Mouse (Mus musculus): Measurements from ENCODE around the gene Mbtps1.

Mbtps1 gene

DNA sequence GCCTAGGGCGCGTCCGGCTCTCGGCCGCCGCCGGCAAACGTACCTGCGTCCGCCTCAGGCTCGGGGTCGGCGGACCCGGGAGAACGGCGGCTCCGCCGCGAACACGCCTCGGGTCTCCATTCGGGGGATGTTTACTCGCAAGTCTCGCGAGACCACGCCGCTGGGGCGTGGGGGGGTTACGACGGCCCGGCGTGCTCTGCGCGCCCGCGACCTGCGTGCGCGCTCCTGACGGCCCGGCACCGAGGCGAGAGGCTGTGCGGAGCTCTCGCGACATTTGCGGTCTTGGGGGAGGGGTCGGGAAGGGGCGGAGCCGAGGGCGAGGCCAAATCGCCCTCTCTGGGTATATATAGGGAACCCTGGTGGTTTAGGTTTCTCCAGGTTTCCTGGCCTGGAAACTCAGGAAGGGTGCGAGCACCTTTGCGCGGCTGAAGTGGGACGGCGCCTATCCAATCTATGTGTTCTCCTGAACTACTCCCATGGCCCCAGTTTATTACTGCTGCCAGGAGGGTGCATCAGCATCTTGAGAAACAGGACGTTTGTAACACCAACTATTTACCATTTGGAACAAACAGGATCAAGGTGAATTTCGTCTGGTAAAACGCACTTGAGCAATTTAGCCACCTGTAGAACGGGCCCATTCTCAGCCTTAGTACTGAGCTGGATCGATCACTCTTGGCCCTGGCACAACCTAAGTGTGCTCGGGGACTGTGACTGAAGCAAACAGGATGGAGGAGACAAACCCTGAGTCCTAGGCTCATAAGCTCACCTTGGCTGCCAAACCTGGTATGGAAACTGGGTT lies at the start of gene Mbtps1:
Gene Mbtps1 (minus strand): TSS at position 133 of the 799 bp plus-strand sequence.
- DNase-seq (ENCODE audit: low read depth, low spot score): peak; percentile 100

DNA sequence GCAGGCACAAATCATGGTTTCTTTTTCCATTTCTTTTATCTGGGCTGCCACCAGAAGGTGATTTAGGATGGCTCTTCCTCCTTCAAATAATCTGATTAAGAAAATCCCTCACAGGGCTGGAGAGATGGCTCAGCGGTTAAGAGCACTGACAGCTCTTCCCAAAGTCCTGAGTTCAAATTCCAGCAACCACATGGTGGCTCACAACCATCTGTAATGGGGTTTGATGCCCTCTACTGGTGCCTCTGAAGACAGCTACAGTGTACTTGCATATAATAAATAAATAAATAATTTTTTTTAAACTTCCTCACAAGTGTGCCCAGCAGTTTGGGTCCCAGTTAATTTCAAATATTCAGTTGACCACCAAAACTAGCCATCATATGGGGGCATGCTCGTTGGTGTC lies 47.7 kb upstream of the Mbtps1 start:
- no peak for DNase-seq (ENCODE audit: low read depth, low spot score)

DNA sequence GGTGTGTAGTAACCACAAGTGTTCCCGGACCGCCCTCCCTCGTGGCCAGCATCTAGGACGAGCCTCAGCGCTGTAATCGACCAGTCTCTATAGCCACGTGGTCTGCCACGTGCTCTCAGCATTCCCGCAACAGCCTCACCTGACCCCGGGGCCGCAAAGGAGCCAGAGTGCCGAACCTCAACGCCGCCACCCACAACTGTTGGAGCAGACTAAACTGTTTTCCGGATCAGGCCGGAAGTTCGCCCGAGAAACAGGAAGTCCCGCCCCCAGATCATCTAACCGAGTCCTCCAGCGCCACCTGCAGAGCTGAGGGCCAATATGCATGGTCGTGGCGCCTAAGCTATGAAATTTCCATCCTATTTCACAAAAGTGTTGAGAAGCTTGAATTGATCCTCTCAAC lies 46.5 kb upstream of the Mbtps1 start, which contains the start of gene Taf1c:
Gene Taf1c (minus strand): TSS at position 227 of the 400 bp plus-strand sequence.
- DNase-seq (ENCODE audit: low read depth, low spot score): peak; percentile 90

DNA sequence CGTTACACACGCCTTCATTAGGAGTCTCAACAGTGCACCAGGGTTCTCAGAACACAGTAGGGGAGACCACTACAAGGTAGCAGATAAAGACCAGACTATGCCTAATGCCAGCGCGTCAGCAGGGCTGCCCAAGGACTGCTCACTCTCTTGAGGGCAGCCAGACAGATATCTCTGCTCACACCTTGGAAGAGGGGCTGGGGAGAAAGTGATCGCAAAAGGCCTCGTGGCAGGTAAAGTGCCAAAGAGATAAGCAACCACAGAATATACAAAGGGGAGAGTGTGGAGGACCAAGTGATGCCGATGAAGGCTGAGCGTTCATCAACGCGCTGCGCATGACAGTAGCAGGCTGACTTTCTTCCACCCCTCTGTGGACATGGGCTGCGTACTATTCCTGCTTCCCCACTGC lies 45.9 kb upstream of the Mbtps1 start:
- DNase-seq (ENCODE audit: low read depth, low spot score): no peak

DNA sequence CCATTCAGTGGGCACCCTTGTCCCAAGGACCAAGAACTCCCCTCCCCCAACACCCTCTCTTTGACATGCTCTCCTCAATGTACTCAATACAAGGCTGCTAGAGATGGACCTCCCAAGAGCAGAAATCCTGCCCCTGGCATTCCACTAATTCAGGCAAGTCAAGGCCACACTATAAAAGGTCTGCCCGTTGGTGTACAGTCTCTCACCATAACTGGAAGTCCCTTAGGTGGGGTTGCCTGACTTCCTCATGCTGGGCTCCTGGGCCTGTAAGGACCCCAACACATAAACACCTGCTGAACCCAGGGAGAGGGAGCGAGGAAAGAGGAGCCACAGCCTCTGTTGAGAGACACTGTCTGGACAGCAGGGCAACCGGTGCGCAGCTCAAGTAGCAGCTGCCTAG lies 45.2 kb upstream of the Mbtps1 start:
- DNase-seq (ENCODE audit: low read depth, low spot score): no peak

DNA sequence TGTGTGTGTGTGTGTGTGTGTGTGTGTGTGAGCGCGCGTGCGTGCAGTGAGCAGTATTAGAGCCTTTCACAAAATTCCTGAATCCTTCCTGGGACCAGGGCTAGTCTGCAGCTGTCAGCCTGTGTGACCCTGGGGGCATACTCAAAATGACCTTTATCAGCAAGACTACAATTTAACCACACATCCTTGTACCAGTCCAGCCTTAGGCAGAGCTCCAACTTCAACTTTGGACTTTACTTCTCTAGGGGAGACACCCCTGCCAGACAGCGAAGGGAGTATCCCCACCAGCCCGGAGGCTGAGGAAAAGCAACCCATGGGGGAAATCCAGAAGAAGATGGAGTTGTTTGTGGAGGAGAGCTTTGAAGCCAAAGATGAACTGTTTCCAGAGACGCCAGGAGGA lies 32.9 kb upstream of the Mbtps1 start:
- no peak for DNase-seq (ENCODE audit: low read depth, low spot score)

DNA sequence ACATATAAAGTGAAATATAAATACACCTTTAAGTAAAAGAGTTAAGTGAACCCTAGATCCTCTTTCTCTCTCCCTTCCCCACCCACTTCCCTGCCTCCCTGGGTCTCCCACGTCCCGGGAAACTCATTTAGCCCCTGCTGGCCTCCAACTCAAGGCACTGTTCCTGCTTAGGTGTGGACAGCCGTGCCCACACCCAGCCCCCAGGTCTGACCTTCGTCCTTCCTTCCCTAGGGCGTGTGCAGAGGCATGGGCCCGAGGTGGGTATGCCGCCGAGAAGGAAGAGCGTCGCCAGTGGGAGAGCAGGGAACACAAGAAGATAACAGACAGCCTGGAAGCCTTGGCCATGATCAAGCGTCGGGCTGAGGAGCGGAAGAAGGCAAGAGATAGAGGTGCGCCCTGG lies 31.8 kb upstream of the Mbtps1 start:
- no peak for DNase-seq (ENCODE audit: low read depth, low spot score)

DNA sequence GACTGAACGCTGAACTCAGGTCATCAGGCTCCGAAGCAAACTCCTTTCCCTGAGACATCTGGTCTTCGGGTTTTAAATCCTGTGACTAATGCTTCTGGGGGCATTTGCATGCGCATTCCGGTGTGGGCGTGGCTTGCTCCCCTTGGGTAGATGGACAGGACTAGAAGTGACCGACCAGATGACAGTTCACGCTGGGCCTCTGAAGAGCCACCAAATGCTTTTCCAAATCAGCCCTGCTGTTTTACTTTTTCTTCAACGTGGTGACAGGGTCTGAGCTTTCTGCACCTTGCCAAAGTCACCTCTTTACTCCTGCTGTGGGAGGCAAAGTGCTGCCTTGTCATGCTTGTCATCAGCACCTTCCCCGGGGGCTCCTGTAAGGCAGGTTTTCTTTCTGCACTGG lies 30.3 kb upstream of the Mbtps1 start:
- no peak for DNase-seq (ENCODE audit: low read depth, low spot score)

DNA sequence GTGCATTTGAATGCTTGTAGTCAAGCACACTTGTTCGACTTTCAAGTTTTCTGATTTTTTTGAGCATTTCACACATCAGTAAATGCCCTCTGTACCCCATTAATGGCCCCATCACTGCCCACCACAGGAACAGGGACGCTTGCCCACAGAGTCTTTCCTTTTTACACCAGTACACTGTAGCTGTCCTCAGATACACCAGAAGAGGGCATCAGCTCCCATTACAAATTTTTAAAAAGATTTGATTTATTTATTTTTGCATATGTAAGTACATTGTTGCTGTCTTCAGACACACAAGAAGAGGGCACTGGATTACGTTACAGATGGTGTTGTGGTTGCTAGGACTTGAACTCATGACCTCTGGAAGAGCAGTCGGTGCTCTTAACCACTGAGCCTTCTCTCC lies 29.8 kb upstream of the Mbtps1 start:
- DNase-seq (ENCODE audit: low read depth, low spot score): no peak

DNA sequence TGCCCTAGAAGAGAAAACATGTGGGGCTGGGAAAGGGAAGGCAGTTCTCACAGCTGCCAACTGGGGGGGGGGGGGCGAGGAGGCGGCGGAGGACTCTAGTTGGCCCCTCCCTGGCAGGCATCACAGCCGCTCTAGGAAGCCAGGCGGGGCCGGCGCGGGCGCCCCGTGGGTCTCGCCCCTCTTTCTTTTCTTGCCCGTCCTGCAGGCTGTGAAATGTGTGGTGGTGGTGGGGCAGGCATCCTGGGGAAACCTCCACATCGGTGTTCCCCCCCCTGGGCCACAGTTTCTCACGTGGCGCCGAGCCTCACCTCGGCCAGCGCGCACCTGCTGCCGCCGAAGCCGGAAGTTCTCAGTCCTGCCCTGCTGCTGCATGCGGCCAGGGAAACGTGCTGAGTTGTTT lies 27.4 kb upstream of the Mbtps1 start:
- no peak for DNase-seq (ENCODE audit: low read depth, low spot score)

DNA sequence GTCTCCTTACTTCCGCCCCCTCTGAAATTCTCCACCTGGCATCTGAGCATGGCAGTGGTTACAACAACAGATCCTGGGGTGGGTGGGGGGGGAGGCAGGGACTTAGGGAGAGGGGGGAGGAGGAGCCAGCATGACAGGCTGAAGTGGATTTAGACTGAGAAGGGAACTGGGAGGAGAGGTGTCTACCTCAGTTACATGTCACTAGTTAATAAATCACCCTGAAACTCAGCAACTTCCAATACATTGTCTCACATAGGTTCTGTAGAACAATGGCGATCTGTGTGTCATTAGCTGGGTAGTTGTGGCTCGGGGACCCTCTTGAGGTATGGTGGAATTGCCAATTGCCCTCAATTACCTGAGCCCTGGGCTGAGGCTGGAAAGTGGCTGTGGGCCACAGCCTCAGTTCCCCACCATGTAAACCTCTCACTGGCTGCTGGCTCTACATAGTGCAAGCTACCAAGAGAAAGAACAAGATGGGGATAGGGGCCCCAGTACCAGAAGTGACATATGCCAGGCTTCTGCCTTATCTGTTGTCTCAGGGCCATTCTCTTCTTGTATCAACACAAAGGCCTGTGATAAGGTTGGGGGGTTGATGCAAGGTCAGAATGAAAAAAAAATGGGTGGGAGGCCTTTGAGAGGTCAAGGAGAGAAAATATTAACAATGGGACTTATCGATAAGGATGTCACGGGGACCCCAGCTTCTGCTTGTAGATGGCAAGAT lies 22.1 kb upstream of the Mbtps1 start:
- DNase-seq (ENCODE audit: low read depth, low spot score): no peak

DNA sequence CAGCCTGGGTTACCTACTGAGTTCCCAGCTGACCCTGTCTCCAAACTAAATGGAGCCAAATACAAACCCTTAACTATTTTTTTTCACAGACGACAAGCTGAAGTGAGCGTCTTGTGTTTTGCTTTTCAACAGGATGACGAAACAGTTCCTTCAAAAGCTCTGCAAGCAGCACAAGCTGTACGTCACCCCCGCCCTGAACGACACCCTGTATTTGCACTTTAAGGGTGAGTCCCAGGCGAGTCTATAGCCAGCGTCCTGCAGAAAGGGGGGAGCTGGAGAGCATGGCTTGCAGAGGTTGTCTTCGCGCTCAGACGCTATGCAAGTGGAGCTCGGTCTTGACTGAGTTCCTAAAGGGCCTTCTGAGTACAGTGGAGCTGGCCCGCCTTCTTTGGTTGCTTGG lies 20.6 kb upstream of the Mbtps1 start:
- DNase-seq (ENCODE audit: low read depth, low spot score): no peak

DNA sequence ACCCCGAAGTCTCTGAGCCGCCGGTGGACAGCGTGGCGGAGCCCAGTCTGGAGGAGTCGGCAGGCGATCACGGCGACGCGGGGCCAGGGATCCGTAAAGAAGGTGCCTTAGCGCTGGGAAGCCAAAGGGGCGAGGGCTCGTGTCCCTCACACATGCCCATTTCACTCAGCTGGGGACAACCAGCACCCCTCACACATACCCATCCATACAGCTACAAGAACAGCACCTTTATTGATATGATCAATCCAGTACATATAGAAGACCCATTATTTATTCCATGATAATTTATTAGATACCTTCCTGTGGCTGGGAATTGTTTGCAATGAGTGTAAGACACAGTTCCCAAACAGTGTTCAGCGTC lies 16.8 kb upstream of the Mbtps1 start:
- DNase-seq (ENCODE audit: low read depth, low spot score): no peak

DNA sequence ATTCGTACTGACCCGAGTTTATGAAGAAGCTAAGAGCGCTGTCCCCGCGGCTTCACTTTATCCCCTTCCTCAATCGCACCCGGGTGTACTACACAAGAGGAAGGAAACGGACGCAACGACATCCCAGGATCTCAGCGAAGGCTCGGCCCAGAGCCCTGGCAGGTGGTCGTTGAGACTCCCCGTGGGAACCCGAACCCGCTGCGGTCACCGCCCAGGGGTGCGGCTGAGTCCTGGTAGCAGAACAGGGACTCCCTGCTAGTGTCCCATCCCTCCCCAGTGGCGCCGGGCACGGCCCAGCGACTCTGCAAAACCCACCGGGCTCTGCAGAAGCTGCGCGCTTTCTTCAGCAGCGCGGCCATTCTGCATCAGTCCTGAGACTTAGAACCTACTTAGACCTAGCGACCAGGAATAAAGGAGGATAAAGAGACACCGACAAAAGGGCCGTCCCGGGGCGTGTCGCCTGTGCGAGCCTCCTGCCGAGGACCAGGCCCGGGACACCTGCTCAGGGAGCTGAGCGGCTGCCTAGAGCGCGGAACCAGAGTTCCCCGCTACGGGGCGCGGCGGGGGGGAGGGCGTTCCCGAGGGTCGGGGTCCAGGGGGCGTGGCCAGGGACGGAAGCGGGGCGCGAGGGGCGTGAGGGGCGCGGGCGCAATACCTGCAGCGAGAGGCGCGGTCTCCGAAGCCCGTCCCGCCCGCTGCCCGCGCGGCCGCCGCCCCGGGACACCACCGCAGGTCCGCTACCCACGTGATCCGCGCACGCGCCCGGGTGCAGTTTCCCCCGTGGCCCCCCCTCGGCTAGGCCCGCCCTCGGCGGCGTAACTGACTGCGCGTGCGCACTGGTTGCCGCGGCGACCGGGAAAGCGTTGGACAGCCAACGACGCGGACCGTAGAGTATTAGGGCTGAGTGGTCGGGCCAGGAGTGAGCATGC lies 16.2 kb upstream of the Mbtps1 start, which contains the start of the genes Hsdl1 and Dnaaf1:
Gene Hsdl1 (minus strand): TSS at position 747 of the 929 bp plus-strand sequence.
Gene Dnaaf1 (plus strand): TSS at position 799 of the 929 bp plus-strand sequence.
- peak; percentile 76 for DNase-seq (ENCODE audit: low read depth, low spot score)

DNA sequence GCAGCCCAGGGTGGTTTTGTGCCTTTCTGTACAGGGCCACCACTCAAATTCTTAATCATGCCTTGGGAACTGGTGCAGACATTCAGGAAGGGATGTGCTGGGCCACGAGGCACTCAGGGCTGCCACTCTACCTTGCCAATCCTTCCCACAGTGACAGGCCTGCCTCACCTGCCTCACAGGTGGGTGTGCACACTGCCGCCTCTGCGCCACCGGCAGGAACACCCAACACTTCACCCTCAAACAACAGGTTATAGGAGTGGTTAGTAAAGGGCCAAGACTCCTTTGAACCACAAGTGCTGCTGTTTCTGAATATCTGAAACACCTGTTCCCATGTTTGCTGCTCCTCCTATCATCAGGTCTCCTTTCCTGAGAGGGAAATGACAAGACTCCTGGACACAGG lies 13.9 kb upstream of the Mbtps1 start:
- no peak for DNase-seq (ENCODE audit: low read depth, low spot score)

DNA sequence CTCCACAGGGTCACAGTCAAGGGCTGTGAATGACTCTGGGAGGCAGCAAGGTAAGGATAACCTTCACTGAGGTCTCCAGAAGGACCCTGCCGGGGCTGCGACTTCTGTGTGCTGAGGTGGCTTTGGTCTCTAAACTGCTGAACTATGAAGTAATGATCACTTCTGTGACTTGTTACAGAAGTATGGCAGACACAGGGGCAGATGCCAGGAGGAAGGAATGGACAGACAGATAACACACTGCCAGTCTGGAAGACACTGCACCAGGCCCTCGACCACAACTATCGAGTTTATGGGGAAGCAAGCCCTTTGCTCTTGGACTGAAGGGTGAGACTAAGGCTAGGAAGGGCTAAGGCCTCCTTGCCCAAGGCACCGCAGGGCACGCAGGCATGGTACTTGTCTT lies 12.6 kb upstream of the Mbtps1 start:
- DNase-seq (ENCODE audit: low read depth, low spot score): no peak

DNA sequence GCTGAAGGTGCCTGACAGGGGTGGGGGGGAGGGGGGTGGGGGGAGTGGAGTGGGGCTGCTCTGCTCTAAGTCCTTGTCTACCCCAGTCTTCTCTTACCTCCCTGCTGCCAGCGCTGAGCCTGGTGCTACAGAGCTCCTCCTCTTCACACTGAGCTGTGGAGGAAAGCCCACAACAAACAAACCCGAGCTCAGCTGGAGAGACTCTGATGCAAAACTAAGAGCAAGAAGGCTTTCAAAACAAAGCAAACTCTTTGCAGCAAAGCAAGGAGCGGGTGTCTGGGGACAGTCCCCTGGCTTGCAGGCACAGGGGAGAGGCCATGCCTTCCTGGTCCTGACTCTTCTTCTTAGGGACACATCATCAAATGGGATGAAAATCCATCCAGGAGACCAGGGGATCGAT lies 11.3 kb upstream of the Mbtps1 start:
- no peak for DNase-seq (ENCODE audit: low read depth, low spot score)

DNA sequence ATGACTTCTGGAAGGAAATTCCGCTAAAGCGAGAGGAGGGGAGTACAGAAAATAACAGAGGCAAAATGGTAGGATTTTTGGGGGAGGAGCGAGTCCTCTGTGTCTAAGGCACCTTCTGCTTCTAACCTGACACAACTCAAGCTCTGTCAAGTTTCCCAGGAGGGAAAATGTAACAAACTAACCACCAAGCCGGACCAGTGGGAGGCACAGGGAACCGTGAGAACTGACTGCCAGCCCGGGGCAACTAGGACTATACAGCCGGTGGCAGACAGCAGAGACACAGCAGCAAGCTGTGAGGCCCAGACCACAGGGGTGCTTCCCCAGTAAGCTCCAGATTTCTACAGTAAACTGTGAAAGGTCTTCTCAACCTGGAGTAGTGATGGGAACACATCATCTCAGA lies 10.4 kb upstream of the Mbtps1 start:
- DNase-seq (ENCODE audit: low read depth, low spot score): no peak

DNA sequence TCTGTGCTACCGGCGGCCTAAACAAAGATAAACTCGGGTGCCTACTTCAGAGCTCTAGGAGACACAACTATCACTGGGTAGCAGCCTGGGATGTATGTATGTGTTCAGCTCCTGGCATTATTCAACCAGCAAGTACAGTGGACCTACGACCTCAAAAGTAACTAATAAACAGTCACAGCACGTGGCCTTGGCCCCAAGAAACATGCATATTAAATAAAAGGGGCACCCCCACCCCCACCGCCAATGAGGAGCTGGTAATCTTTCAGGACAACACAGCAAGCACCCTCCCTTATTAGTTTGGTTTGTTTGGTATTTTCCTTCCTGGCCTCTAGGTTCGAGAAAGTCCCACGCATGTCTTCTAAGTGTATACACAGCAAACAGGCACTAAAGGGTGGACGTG lies 9.7 kb upstream of the Mbtps1 start:
- DNase-seq (ENCODE audit: low read depth, low spot score): no peak

DNA sequence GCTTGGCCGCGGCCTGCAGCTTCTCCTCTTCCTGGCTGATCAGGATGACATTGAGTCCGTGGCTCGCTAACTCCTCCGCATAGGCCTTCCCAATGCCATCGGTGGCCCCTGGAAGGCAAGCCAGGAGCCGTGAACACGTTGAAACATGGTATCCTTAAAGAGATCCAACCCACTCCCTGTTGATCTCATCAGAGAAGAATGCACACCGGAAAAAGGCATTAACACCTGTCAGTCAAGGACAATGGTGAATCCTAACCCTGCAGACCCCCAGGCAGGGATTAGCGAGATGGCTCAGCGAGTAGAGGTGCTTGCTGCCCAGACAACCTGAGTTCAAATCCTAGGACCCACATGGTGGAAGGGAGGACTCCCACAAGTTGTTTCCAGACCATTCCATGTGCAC lies 7.8 kb upstream of the Mbtps1 start:
- DNase-seq (ENCODE audit: low read depth, low spot score): no peak

DNA sequence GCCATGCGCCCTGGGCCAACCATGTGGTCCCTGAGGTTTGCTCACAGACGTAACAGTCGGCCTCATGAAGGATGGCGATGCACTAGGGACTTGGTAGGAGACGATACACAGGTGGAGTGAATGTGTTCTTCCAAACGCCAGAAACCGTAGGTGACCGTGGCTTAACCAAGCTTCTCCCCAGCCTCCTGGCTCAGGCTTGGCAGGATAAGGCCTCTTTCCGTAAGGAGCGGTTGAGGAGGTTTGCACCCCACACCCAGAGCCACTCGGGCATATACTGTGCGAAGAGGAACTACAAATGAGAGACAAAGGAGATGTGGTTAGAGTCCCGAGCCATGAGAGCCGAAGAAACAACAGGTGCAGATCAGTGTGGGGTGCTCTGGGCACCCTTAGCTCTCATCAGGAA lies 5.3 kb upstream of the Mbtps1 start:
- DNase-seq (ENCODE audit: low read depth, low spot score): no peak

DNA sequence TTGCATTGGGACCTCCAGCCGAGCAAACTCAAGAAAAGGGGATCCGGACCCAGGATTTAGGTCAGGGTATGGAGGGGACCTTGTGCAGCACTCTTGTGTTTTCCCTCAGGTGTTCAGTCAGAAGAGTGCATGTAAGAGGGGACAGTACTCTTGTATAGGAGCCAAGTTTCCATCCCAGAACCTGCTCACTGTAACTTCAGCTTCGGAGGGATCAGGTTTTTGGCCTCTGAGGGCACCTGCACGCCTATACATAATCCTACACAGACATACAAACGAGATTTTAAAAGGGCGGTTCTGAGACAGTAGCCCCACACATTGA lies 826 bp upstream of the Mbtps1 start:
- no peak for DNase-seq (ENCODE audit: low read depth, low spot score)

Measured in WW6 (cell line).